In genomic region chr2:91978547-91978946, GRCm38 (mm10) we compare ENCODE assay signal across 16 mouse cellular contexts. TPM values are rescaled to one million over a fixed set of nuclear protein-coding genes. Genes with fewer than 3 reads are reported as not detected.
DNase-seq lines count a peak whose midpoint lies in the region; ATAC-seq and TF ChIP-seq lines count a peak whose summit lies in the region.
"Had no signal": no experiment of that assay in that cellular context is flagged by ENCODE, and none has a peak within 500 bp of the region (broad histone marks: within the 10 kb centered on the region; RNA-seq: fewer than 3 reads in every experiment).

No protein-coding gene starts in this region.

- no peak for DNase-seq in heart, embryonic 10.5 days (ENCODE audit: low spot score)
- no peak for DNase-seq in heart, adult 9 months (ENCODE audit: low spot score in 2 of 2)
- DNase-seq in limb, embryonic 10.5 days (ENCODE audit: low spot score), result no peak
- peak; percentile 75 for DNase-seq in brain, embryonic 14.5 days (ENCODE audit: low read depth)
- DNase-seq in left cerebral cortex, postnatal 25 days (ENCODE audit: low spot score in 2 of 2), result no peak
- no peak for DNase-seq in liver, embryonic 11.5 days (ENCODE audit: low spot score)
- DNase-seq: adrenal gland, postnatal 14 days; cerebellum, postnatal 36 days; gastrocnemius, adult 2 months; layer of hippocampus, adult 9-11 months had no signal

- H3K36me3 ChIP-seq in heart, embryonic 10.5 days, result no peaks in the 10 kb centered on the region
- peaks cover 7% of the 10 kb centered on the region; the same call in 1 of the 2 replicates for H3K36me3 ChIP-seq in limb, embryonic 13.5 days
- no peaks in the 10 kb centered on the region for H3K36me3 ChIP-seq in limb, embryonic 10.5 days
- 0 out of 2 replicates have a peak, but pooled peaks cover 3% of the 10 kb centered on the region for H3K36me3 ChIP-seq in intestine, embryonic 15.5 days
- H3K36me3 ChIP-seq in liver, embryonic 11.5 days (ENCODE audit: control insufficient read depth, insufficient read depth, low read length), result no peaks in the 10 kb centered on the region

- H3K27ac ChIP-seq in heart, embryonic 10.5 days, result peak overlapping the region; percentile 65; the same call in 1 of the 2 replicates
- H3K27ac ChIP-seq in limb, embryonic 13.5 days, result no peak overlapping the region
- no peak overlapping the region for H3K27ac ChIP-seq in limb, embryonic 10.5 days
- peak overlapping the region; percentile 40 for H3K27ac ChIP-seq in intestine, embryonic 15.5 days
- H3K27ac ChIP-seq in liver, embryonic 11.5 days (ENCODE audit: low read depth, low read length), result no peak overlapping the region
- H3K27ac ChIP-seq: gastrocnemius, adult 2 months; hindbrain, embryonic 14.5 days; kidney, embryonic 15.5 days had no signal

- no peaks in the 10 kb centered on the region for H3K9me3 ChIP-seq in heart, embryonic 10.5 days
- no peaks in the 10 kb centered on the region for H3K9me3 ChIP-seq in limb, embryonic 13.5 days
- H3K9me3 ChIP-seq in limb, embryonic 10.5 days (replicated peaks), result no peaks in the 10 kb centered on the region
- no peaks in the 10 kb centered on the region for H3K9me3 ChIP-seq in intestine, embryonic 15.5 days
- no peaks in the 10 kb centered on the region for H3K9me3 ChIP-seq in liver, embryonic 11.5 days (ENCODE audit: control insufficient read depth, low read length)
- H3K9me3 ChIP-seq: kidney, embryonic 15.5 days had no signal

- H3K9ac ChIP-seq in limb, embryonic 13.5 days, result no peak overlapping the region
- no peak overlapping the region for H3K9ac ChIP-seq in intestine, embryonic 15.5 days
- no peak overlapping the region for H3K9ac ChIP-seq in liver, embryonic 11.5 days (ENCODE audit: low read depth, low read length)
- H3K9ac ChIP-seq: hindbrain, embryonic 14.5 days; kidney, embryonic 15.5 days had no signal

- ATAC-seq in limb, embryonic 13.5 days (ENCODE audit: low FRiP score, low read depth), result 0 out of 2 replicates have a peak, but pooled peaks have one; percentile 13
- ATAC-seq in intestine, embryonic 15.5 days, result 0 out of 2 replicates have a peak, but pooled peaks have one; percentile 19
- no peak for ATAC-seq in liver, embryonic 11.5 days (replicated peaks; ENCODE audit: low FRiP score)

- TF ChIP-seq POLR2A in brain, embryonic 14.5 days (IDR thresholded peaks at IDR 0.05; ENCODE audit: borderline replicate concordance, extremely low read depth, insufficient read depth, insufficient read length, poor library complexity, severe bottlenecking), result no peak

- TF ChIP-seq CTCF in brain, embryonic 14.5 days (IDR thresholded peaks at IDR 0.05; ENCODE audit: borderline replicate concordance, extremely low read depth, insufficient read depth, insufficient read length), result no peak

- WGBS in heart, embryonic 10.5 days, result 11% methylated on average over 2 of the region's 2 CpGs
- 18% methylated on average over 2 of the region's 2 CpGs for WGBS in limb, embryonic 13.5 days
- WGBS in limb, embryonic 10.5 days, result 19% methylated on average over 2 of the region's 2 CpGs
- WGBS in intestine, embryonic 15.5 days, result 31% methylated on average over 2 of the region's 2 CpGs
- WGBS in liver, embryonic 11.5 days, result 28% methylated on average over 2 of the region's 2 CpGs

- no peak overlapping the region for H3K4me2 ChIP-seq in limb, embryonic 13.5 days (replicated peaks)
- H3K4me2 ChIP-seq in intestine, embryonic 15.5 days (replicated peaks), result no peak overlapping the region
- H3K4me2 ChIP-seq in liver, embryonic 11.5 days, result no peak overlapping the region
- H3K4me2 ChIP-seq: hindbrain, embryonic 14.5 days; kidney, embryonic 15.5 days had no signal

- intact Hi-C loops in left cerebral cortex, postnatal 25 days (cut with DNase I), result loop anchor here (10.0 kb wide), 1 partner anchor 456 kb away; the partner anchor contains the start of gene Cry2

- peaks cover 55% of the 10 kb centered on the region for H3K4me1 ChIP-seq in heart, embryonic 10.5 days
- peaks cover 27% of the 10 kb centered on the region for H3K4me1 ChIP-seq in limb, embryonic 13.5 days
- H3K4me1 ChIP-seq in limb, embryonic 10.5 days, result peaks cover 56% of the 10 kb centered on the region
- H3K4me1 ChIP-seq in intestine, embryonic 15.5 days (replicated peaks), result peaks cover 27% of the 10 kb centered on the region
- peaks cover 23% of the 10 kb centered on the region for H3K4me1 ChIP-seq in liver, embryonic 11.5 days (replicated peaks; ENCODE audit: control insufficient read depth, insufficient read depth, low read length)

- peaks cover 43% of the 10 kb centered on the region for H3K27me3 ChIP-seq in heart, embryonic 10.5 days (ENCODE audit: insufficient read depth, poor library complexity, severe bottlenecking)
- peaks cover 53% of the 10 kb centered on the region for H3K27me3 ChIP-seq in limb, embryonic 13.5 days
- H3K27me3 ChIP-seq in limb, embryonic 10.5 days (ENCODE audit: low read depth, poor library complexity, severe bottlenecking), result peaks cover 59% of the 10 kb centered on the region
- H3K27me3 ChIP-seq in intestine, embryonic 15.5 days (replicated peaks), result peaks cover 31% of the 10 kb centered on the region
- H3K27me3 ChIP-seq in liver, embryonic 11.5 days (replicated peaks; ENCODE audit: control insufficient read depth, insufficient read depth, low read length), result peaks cover 62% of the 10 kb centered on the region

- H3K4me3 ChIP-seq in heart, embryonic 10.5 days, result no peak overlapping the region
- H3K4me3 ChIP-seq in limb, embryonic 13.5 days, result no peak overlapping the region
- H3K4me3 ChIP-seq in limb, embryonic 10.5 days, result no peak overlapping the region
- H3K4me3 ChIP-seq in intestine, embryonic 15.5 days (replicated peaks), result no peak overlapping the region
- H3K4me3 ChIP-seq in liver, embryonic 11.5 days (ENCODE audit: low read depth, low read length), result no peak overlapping the region
- H3K4me3 ChIP-seq: gastrocnemius, adult 2 months; kidney, embryonic 15.5 days had no signal

RNA-seq across cellular contexts. Expression of gene Dgkz, which starts 2.9 kb away (rescaled TPM):
- 58.4 and 61.0 TPM in 2 replicates for polyA plus RNA-seq in heart, embryonic 10.5 days (2016; fragmentation: Nextera tagmentation; extraction: Ambion mirVana)
- polyA plus RNA-seq in limb, embryonic 13.5 days (2015; fragmentation: Nextera tagmentation; extraction: Ambion mirVana), result 33.0 and 34.0 TPM in 2 replicates
- polyA plus RNA-seq in limb, embryonic 10.5 days (2016; fragmentation: Nextera tagmentation; extraction: Ambion mirVana), result 57.3 and 59.9 TPM in 2 replicates
- polyA plus RNA-seq in brain, embryonic 14.5 days (2012; rRNA removed), result 89.7 and 102 TPM in 2 replicates
- polyA plus RNA-seq in intestine, embryonic 15.5 days (2015; fragmentation: Nextera tagmentation; extraction: Ambion mirVana), result 60.3 and 76.1 TPM in 2 replicates
- total RNA-seq in left cerebral cortex, postnatal 25 days (2021), result 100 to 1,000 TPM; 556 to 558 TPM
- polyA plus RNA-seq in liver, embryonic 11.5 days (2014; fragmentation: Nextera tagmentation; extraction: Ambion mirVana), result 81.4 and 85.9 TPM in 2 replicates

RNA-seq across cellular contexts. Expression of gene Gm9821, which starts 33.0 kb away (rescaled TPM):
- polyA plus RNA-seq in heart, embryonic 10.5 days (2016; fragmentation: Nextera tagmentation; extraction: Ambion mirVana), result 1.9 and 3.0 TPM in 2 replicates
- 0.27 and 0.61 TPM in 2 replicates for polyA plus RNA-seq in limb, embryonic 13.5 days (2015; fragmentation: Nextera tagmentation; extraction: Ambion mirVana)
- polyA plus RNA-seq in limb, embryonic 10.5 days (2016; fragmentation: Nextera tagmentation; extraction: Ambion mirVana), result 0.33 and 0.56 TPM in 2 replicates
- polyA plus RNA-seq in brain, embryonic 14.5 days (2012; rRNA removed), result not detected in 2 replicates
- polyA plus RNA-seq in intestine, embryonic 15.5 days (2015; fragmentation: Nextera tagmentation; extraction: Ambion mirVana), result 0.44 and 0.73 TPM in 2 replicates
- total RNA-seq in left cerebral cortex, postnatal 25 days (2021), result not detected
- polyA plus RNA-seq in liver, embryonic 11.5 days (2014; fragmentation: Nextera tagmentation; extraction: Ambion mirVana), result 3.7 and 4.8 TPM in 2 replicates
- total RNA-seq: adrenal gland, postnatal 14 days; gastrocnemius, adult 2 months; left cerebral cortex, postnatal 14 days; megakaryocyte, adult 5-6 weeks had no signal

RNA-seq across cellular contexts. Expression of gene Creb3l1, which starts 45.8 kb away (rescaled TPM):
- polyA plus RNA-seq in heart, embryonic 10.5 days (2016; fragmentation: Nextera tagmentation; extraction: Ambion mirVana), result 7.2 and 8.6 TPM in 2 replicates
- 10.1 and 10.9 TPM in 2 replicates for polyA plus RNA-seq in limb, embryonic 13.5 days (2015; fragmentation: Nextera tagmentation; extraction: Ambion mirVana)
- 0.45 and 1.1 TPM in 2 replicates for polyA plus RNA-seq in limb, embryonic 10.5 days (2016; fragmentation: Nextera tagmentation; extraction: Ambion mirVana)
- polyA plus RNA-seq in brain, embryonic 14.5 days (2012; rRNA removed), result 1.4 and 4.7 TPM in 2 replicates
- 16.8 and 18.7 TPM in 2 replicates for polyA plus RNA-seq in intestine, embryonic 15.5 days (2015; fragmentation: Nextera tagmentation; extraction: Ambion mirVana)
- total RNA-seq in left cerebral cortex, postnatal 25 days (2021), result 1 to 10 TPM; 2.9 to 3.2 TPM
- polyA plus RNA-seq in liver, embryonic 11.5 days (2014; fragmentation: Nextera tagmentation; extraction: Ambion mirVana), result 5.7 and 6.1 TPM in 2 replicates

RNA-seq across cellular contexts. Expression of gene Mdk, which starts 46.5 kb away (rescaled TPM):
- polyA plus RNA-seq in heart, embryonic 10.5 days (2016; fragmentation: Nextera tagmentation; extraction: Ambion mirVana), result 1,001 and 1,694 TPM in 2 replicates
- 1,939 and 1,982 TPM in 2 replicates for polyA plus RNA-seq in limb, embryonic 13.5 days (2015; fragmentation: Nextera tagmentation; extraction: Ambion mirVana)
- 2,617 and 2,689 TPM in 2 replicates for polyA plus RNA-seq in limb, embryonic 10.5 days (2016; fragmentation: Nextera tagmentation; extraction: Ambion mirVana)
- 198 and 297 TPM in 2 replicates for polyA plus RNA-seq in brain, embryonic 14.5 days (2012; rRNA removed)
- 534 and 652 TPM in 2 replicates for polyA plus RNA-seq in intestine, embryonic 15.5 days (2015; fragmentation: Nextera tagmentation; extraction: Ambion mirVana)
- total RNA-seq in left cerebral cortex, postnatal 25 days (2021), result 10 to 100 TPM; 18.3 to 19.6 TPM
- 461 and 501 TPM in 2 replicates for polyA plus RNA-seq in liver, embryonic 11.5 days (2014; fragmentation: Nextera tagmentation; extraction: Ambion mirVana)

RNA-seq across cellular contexts. Expression of gene Chrm4, which starts 51.5 kb away (rescaled TPM):
- polyA plus RNA-seq in heart, embryonic 10.5 days (2016; fragmentation: Nextera tagmentation; extraction: Ambion mirVana), result 0.16 and 0.57 TPM in 2 replicates
- polyA plus RNA-seq in limb, embryonic 13.5 days (2015; fragmentation: Nextera tagmentation; extraction: Ambion mirVana), result 0.38 and 0.78 TPM in 2 replicates
- polyA plus RNA-seq in limb, embryonic 10.5 days (2016; fragmentation: Nextera tagmentation; extraction: Ambion mirVana), result 0.67 and 0.76 TPM in 2 replicates
- 2.0 and 2.5 TPM in 2 replicates for polyA plus RNA-seq in brain, embryonic 14.5 days (2012; rRNA removed)
- 0.23 and 0.25 TPM in 2 replicates for polyA plus RNA-seq in intestine, embryonic 15.5 days (2015; fragmentation: Nextera tagmentation; extraction: Ambion mirVana)
- total RNA-seq in left cerebral cortex, postnatal 25 days (2021), result 10 to 100 TPM; 41.6 to 55.1 TPM
- 0.34 and 0.36 TPM in 2 replicates for polyA plus RNA-seq in liver, embryonic 11.5 days (2014; fragmentation: Nextera tagmentation; extraction: Ambion mirVana)
- total RNA-seq: gastrocnemius, adult 2 months; megakaryocyte, adult 5-6 weeks had no signal

Comparison
In these comparisons a context has a peak if more than half of its experiments do, and no peak if none do; other contexts are left out.
1. H3K27ac ChIP-seq: peak in heart, embryonic 10.5 days (single experiment) and intestine, embryonic 15.5 days (single experiment); none in limb, embryonic 13.5 days (single experiment), limb, embryonic 10.5 days (single experiment) and liver, embryonic 11.5 days (single experiment).